Mouse (Mus musculus) adrenal gland, postnatal 14 days (tissue): ENCODE results near the gene Tada2b. TPM values are rescaled to one million over a fixed set of nuclear protein-coding genes. Genes with fewer than 3 reads are reported as not detected.

ENCODE experiments used
- DNase-seq: peaks from one replicate; pipeline ENCODE4 v3.0.0; 2021; ENCODE audit warnings: mixed read lengths
- total RNA-seq: library from RNA; stranded (reverse); gene quantifications from 2 replicates; pipeline ENCODE4 v1.2.3, GENCODE M21; 2021

The Tada2b gene
- total RNA-seq, 1 experiment from 2014 or later, result 37.6 TPM

DNA sequence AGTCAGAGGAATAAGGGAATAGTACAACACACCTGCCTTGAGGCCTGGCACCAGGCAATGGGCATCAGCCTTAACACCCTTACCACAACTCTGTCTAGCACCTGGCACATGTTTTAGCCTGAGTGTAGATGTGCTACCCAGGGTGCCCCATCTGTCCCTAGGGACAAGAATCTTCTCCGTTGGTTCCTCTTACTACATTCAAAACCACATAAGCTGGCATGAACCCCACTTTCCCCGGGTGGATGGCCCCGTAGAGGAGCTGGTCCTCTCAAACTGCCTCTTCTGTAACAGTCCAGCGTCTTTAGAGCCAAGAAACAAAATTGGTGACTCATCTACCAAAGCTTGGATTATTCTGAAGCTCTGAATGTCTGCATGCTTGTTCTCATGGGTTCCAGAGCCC lies 3.7 kb downstream of the Tada2b start:
- DNase-seq, result no peak

DNA sequence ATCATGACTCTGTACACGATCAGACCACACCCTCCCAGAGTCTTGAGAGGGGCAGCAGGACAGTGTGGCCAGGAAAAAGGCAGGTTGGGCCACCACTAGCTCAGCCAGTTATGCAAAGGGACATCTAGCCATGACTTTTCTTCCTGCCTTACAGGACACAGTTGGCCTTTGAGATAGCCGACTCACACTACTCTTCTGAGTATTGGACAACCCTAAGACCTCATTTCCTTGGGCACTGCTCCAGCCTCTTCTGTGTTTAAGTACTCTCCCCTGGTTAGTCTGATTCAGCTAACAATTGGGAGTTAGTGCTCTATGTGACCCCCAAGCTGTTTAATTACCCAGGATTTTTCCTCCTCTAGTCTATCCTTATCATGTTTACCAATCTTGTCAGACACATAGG lies 4.3 kb downstream of the Tada2b start:
- no peak for DNase-seq

DNA sequence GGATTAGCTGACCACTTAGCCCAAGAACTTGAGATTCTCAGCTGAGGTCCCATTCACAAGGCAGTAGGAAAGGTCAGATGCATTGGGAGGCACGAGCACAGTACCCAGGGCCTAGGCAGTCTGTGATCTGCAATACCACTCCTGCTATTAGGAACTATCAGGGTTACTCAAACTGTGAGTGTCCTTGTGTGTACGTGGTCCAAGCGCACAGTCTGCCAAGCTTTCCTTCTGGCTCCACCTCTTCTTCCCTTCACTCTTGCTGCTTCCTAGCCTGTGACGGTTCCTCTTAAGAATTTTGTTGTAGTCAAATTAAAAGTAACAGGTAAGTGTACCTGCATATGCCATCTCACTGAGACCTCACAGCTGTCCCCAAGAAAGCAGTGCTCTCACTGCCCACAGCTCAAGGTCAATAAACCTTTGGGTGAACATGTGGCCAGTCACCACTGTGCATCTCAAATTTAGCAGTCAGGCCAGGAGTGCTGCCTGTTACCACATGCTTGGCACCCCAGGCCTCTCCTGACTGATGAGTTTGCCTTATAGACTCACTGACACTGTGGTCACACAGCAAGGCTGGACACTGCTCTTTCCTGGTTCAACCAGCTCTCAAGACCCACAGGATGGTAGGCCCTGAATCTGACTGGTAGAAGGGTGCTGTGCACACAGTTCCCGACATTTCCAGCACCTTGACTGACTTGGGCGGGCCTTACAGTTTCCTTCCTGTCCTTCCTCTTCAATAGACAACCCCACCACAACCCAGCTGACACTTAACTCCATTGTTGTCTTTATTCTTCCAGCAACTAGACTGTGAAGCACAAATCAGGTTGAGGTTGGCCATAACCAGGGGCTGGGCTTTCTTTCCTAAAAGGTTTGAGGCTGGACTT lies 5.3 kb downstream of the Tada2b start:
- peak; percentile 50 for DNase-seq

DNA sequence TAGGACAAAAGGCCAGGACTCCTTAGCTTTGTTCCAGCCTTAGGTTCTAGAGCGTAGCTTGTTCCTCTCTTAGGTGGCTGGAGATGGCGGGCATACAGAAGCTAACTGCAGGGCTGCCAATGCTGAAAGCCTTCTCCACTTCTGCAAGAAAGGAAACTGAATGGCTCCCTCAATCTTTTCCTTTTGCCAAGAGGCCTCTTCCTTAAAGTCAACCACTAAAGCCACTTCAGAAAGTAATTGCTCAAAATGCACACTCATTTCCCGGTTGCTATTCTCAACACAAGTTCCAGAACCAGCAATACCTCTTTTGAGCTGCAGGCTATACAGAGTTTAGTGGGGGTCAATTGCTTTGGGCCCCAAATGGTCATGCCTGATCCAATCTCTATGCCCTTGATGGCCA lies 6.6 kb downstream of the Tada2b start:
- DNase-seq, result no peak

DNA sequence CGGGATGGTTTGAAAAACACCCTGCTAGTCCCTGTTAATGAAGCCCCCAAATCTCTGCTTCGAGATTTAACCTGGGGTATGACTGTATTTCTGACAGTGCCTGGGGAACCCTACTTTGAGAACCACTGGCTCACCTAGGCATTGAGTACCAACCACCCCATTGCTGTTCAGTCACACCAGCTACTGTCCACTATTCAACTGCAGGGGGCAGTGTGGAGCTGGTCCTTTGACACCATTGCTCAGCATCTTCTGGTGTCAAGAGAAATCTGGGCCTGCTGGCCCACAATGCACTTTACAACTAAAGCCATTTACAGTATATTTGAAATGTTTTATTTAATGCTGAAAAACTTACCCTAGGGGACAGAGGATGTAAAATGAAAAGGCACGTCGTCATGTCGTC lies 9.8 kb downstream of the Tada2b start:
- DNase-seq, result peak; percentile 86

DNA sequence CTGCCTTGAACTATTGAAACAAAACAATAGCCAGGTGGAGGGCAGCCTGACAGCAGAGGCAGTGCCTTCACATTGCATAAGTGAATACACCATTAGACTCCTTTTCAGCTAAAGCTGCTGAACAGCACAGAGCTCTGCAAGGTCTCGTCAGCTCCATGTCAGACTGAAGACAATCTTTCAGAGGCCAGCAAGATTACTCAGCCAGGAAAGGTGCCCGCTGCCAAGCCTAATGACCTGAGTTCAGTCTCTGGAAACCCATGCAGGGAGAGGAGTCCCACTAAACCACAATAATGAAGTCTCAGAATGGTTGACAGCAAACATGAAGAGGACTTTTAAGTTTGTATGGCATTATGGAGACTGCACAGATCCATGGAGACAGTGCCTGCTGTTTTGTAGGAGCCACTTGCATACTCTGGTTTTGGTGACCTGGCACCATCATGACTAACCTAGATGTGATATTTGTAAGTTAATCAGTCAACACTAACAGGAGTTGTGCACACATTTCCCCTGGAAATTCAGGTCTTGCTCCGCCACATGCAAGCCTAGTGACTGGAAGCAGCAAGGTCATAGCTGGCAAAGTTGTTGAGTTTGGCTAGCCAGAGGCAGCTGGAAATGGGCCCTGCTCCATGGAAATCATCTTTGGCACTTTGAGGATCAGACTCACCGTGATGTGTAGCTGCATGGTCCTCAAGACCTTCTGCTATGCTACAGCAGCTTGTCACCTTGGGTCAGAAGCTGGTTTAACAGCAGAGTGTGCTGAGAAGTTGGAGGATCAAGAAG lies 11.0 kb downstream of the Tada2b start:
- DNase-seq, result peak; percentile 61

DNA sequence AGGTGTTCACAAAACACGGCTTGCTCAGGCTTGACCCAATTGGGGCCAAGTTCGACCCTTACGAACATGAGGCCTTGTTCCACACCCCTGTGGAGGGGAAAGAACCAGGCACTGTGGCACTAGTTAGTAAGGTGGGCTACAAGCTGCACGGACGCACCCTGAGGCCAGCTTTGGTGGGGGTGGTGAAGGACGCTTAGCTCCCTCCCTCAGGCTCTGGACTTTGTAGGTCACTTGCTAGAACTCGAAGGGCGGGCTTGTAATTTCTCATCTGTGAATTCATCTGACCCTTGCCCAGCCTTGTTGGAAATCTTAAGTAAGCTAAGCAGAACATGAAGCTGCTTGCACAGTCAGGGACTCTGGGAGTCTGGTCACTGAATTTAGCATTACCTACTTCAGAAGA lies 12.9 kb downstream of the Tada2b start:
- DNase-seq, result no peak

DNA sequence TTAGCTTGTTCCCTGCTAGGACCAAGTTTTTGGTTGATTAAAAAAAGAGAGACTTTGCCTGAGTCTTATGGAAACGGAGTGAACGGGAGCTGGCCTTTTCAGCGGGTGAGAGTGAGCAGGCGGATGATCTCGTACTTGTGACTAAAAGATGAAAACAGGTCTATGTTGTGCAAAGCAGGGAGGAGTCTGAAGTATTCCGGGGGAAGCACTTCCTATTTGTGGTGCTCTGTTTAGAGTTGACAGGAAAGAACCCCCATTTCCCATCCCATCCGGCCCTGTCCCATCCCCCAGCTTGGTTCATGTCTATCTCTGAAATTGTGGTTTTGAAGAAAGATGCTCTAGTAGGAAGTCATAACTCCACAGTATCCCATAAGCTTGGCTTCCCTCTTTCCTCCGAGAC lies 18.2 kb downstream of the Tada2b start:
- no peak for DNase-seq

DNA sequence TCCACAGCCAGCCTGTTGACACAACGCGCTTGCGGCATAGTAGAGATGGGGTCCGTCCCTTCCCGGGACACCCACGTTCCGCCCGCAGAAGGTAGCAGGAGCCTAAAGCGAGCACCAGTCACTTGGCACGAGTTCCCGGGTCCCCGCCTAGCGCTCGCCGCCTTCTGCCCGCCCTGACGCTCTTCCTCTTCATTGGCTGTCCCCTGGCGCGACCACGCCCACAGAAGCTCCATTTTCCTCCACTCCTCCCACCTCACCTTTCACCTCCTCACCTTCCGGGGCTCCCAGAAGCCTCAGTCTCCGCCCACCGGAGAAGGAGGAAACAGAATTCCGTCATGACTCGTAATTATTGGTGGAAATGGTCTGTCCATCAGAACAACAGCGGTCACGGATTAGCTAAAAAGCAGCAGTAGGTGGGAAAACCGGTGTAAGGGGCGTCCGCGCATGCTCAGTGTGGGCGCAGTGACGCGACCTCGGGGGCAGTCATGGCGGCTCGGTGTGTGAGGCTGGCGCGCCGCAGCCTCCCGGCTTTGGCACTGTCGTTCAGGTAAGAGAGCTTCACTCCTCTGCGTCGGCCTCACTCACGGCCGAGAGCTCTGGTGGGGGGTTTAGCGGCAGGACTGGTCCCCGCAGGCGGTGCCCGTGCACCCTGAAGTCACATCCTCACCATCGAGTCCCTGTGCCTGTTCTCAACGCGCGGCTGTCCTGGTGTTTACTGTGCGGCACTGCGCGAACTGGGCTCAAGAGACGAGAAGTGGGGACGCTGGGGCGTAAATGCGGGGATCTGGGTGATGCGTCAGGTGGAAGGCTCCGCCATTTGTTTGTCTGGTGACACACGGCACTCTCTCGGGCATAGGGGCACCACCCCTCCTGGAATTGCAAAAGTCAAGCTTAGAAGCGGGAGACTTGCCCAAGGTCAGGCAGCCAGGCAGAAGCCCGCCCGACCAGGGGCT lies 19.1 kb downstream of the Tada2b start, which contains the start of gene Grpel1:
Gene Grpel1, plus strand, starts transcription at position 290 of the 953 bp plus-strand sequence.
- DNase-seq, result peak; percentile 97

DNA sequence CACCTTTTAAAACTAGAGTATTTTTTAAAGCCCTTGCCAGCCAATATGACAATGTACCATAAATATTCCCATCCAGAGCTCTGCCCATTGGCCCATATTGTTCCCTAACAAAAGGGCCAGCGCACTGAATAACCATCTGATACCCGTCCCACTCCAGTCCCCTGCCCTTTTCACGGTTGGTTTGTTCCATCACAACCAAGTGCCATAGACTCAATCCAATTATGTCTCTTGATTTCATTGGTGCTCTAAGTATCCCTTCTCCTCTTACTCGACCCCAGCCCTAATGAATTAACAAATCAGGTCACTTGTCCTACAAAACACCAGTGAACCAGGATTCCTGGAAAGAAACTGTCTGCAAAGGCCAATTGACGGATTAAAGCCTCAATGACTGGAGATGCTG lies 20.7 kb downstream of the Tada2b start:
- DNase-seq, result no peak

DNA sequence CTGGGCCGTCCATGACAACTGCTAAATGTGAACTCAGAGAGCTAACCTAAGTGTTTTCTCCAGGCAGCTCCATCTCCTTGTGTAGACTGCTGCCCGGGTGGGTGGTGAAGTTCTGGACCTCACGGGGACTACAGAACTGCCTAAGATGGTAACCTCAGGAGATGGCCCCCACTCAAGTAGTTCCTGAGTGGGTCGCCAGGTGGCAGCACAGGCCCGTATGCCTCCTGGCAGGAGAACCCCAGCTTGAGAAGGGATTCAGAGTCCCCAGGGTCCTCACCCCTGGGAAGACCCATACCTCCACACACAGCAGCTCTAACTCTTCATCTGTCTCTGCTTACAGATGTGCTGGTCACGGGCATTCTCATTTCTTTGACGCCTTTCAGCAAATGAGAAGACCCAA lies 21.3 kb downstream of the Tada2b start:
- peak; percentile 88 for DNase-seq

DNA sequence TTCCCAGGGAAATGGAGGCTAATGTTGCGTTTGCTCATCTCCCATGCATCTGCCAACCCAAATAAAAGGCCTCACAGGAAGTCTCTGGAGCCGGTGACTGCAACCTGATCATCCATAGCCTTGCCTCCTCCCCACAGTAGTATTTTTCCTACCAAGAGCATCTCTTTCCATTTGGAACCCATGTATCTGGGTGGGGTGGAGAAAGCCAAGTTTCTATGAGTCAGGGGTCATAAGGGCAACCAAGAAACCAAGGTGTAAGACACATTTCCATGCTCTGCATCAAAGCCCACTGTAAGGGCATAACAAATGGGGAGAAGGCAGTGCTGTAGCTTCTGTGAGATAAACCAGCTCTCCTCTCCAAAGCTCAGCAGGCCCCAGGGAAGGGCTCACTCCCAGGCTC lies 22.9 kb downstream of the Tada2b start:
- DNase-seq, result no peak

DNA sequence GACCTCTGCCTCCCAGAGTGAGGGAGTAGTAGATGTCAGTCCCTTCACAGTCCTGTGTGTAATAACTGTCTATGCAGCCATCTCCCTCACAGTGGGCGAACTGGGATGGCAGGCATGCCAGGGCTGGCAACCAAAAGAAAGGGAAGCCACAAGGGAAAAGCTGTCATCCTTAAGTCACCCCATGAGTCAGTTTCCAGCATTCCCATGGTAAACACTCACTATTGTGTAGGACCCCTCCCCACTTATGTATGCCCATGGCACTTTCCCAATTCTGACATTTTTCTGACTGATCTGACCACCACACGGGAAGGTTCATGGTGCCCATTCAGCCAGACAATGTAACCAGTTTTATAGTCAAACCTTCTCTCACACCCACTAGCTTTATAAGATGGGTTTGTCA lies 23.4 kb downstream of the Tada2b start:
- no peak for DNase-seq

DNA sequence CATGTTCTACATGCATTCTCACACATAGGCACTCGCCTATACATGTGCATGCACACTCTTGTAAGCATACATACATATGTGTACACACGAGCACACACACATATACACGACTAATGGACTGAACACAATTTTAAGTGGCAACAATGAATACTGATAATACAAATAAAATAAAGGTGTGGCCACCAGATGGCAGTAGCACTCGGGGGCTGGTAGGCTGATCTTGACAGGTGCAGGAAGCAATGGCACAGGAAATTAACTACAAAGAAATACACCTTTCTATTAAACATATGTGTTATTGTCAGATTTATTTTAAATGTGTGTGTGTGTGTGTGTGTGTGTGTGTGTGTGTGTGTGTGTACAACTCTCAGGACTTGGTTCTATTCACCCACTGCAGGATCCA lies 25.2 kb downstream of the Tada2b start:
- peak; percentile 71 for DNase-seq

DNA sequence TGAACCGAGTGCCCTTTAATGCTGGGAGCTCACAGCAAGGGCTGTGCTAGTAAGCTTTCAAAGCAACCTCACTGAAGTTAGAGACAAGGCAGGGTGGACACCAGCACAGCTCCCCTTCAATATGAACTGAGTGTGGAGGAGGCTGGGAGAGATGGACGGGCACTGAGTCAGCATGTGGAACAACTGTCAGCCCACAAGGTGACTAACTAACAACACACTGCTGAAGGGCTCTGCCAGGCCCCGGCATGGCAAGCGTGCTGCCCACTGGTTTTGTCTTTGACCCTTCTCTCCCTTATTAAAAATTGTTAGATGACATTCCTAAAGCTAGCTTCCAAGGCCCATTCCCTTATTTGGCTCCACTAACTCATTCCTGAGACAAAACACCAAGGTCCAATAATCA lies 26.4 kb downstream of the Tada2b start:
- peak; percentile 59 for DNase-seq

DNA sequence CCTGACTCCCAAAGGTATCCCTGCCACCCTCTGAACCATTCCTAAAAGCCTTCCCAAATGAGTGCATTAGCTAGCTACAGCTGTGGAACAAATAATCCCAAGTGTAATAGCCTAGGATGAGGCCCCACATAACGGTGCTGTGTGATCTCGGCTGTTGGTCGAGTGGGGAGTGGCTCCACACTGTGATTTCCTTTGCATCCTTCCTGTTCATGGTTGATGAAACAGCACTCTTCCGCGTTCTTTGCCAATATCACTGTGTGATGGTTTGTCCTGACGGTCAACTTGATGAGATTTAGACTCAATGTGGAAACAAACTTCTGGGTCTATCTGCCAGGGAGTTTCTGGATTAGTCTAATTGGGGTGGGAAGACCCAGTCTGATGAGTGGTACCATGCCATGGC lies 31.3 kb downstream of the Tada2b start:
- DNase-seq, result no peak

DNA sequence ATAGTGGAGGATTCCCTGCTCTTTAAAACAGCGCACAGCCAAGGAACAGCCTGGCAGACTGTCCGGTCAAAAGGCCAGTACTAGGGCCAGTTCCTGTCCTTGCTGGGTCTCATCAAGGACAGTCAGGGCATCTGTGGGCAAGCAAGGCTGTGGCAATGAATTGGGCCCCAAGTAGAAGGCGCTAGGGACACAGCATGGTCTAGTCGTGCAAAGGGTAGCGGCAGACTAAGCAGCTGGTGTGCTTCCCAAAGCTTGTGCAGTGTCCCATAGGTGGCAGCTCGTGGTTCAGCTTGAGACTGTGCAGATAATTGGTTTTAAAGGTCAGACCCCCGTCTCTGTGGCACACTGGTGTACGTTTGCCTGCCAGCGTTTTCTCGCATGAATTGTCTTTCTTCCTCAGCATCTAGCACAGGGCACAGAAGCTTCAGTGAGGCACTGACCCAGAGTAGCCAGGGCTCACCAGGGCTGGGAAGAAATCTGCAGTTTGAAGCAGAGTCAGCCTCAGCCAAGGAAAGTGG lies 32.2 kb downstream of the Tada2b start:
- no peak for DNase-seq

DNA sequence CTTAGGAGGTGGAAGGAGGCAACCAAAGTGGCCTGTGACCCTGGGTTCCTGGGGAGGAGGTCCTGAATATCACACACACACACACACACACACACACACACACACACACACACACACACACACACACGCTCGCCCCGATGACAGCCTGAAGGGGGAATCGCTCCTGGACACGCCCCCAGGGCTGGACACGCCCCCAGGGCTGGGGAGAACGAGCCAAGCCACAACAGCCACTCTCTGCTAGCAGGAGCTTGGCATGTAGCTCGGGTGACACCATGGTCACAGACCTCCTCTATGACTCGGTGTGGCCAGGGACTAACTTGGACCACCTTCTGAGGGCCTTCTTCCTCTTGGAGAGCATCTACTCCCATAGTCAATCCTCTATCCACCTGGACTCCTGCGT lies 33.0 kb downstream of the Tada2b start:
- peak; percentile 68 for DNase-seq

DNA sequence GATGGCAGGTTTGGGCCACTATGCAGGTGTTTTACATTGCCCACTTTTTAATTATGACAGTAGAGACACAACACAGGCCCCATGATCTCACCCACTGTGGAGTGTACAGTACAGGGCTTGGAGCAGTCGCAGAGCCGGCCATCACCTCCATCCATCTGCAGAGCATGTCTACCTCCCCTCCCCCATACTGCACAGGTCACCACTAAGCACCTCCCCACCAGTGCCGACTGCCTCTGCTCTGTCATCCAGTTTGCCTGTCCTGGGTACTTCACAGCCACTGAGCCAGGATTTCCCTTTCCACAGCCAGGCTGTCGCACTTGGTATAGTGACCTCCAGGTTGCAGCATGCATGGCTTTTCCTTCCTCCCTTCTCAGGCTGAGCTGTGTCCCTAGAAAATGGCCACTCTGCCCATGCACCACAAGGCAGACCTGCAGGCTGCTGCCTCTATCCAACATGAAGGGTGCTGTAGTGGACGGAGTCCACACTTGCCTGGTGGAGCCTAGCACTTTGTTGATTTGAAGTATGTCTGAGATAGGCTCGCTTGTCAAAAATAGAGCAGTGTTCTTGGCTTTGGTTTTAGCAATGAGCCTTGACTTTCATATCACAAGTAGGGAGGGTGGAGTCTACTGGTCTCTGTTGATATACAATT lies 34.3 kb downstream of the Tada2b start:
- peak; percentile 51 for DNase-seq

DNA sequence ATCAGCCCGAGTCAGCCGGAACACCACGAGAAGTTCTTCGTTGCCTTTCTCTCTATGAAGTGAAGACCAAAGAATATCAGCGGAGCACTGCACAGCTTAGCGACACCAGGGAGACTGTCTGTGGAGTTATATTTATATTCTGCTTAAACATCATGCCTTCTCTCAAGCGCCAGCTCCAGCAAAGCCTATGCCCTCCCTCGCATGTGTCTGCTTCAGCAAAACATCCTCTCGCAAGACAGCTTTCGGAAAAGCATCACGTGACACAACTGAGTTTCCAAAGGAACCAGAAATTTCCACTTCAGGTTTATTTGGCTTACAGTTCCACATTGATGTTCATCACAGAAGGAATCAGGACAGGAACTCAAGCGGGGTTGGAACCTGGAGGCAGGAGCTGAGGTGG lies 36.2 kb downstream of the Tada2b start:
- DNase-seq, result no peak

DNA sequence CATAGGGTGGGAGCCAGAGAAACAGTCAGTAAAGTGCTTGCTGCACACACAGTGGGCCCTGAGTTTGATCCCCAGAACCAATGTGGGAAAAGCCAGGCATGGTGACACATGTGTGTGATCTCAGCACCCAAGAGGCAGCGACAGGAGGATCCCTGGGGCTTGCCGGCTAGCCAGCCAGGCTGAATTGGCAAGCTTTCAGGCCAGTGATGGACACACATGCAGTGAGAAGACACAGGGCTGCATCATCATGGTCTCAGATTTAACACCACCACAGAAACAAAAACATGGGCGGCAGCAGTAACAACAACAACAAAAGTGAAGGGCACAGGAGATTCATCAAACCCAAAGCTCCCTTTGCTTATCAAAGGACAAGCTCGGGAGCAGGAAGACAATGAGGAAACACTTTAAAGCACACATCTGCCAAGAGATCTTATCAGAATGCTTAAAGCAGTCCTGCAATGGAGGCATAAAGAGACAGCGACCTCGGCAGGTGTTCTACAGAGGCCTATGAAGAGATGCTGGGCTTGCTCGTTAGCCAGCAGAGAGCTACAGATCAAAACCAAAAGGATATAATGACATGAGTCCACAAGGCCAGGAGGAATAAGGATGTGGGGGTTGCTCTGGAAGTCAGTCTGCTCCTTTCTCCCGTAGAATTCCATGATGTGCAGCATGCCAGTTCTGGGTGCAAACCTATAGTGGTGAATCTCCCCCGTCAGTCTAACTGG lies 37.8 kb downstream of the Tada2b start:
- DNase-seq, result peak; percentile 63
